Mouse (Mus musculus) myocyte (in vitro differentiated cells): Measurements from ENCODE around the gene Pkib.

Experiments used
- CEBPB ChIP-seq: IDR thresholded peaks from 2 replicates; pipeline ENCODE4 v1.6.1; 2011; ENCODE audit warnings: mild to moderate bottlenecking, moderate library complexity; ENCODE audit not compliant: poor library complexity, insufficient read depth, severe bottlenecking
- MAX ChIP-seq: IDR thresholded peaks from one replicate; pipeline ENCODE4 v1.6.1; 2011; ENCODE audit warnings: low read depth, mild to moderate bottlenecking, control low read depth
- POLR2A ChIP-seq: IDR thresholded peaks from one replicate; pipeline ENCODE4 v1.6.1; 2011; ENCODE audit warnings: low read depth, mild to moderate bottlenecking, control low read depth, moderate library complexity; ENCODE audit not compliant: insufficient read length

DNA sequence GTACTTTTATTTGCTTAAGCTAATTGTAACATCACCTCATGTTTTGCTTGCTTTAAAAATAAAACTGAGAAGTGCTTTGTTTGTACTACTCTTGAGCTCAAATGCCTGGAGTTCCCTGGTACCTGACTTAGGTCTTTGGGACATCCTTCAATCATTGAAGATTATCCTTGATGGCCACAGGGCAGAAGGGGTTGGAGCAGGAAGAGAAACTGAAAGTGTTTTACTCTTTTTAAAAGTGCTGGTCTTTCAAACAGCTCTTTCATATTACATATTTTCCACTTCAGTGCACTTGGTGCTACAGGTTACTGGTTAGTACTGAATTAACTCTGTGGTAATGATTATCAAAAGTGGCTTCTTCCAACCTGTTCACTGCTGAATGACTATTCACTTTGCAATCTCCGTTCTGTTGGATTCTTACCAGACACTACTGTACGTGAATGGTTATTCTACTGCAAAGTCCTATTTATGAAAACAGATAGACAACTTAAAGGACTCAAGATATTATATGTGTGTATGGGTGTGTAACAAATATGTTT, 123.5 kb downstream of the Pkib start:
- no peak for TF ChIP-seq POLR2A
- no peak for TF ChIP-seq MAX
- no peak for TF ChIP-seq CEBPB
